Mouse (Mus musculus): ENCODE measurements around the gene Ulk4.

DNA sequence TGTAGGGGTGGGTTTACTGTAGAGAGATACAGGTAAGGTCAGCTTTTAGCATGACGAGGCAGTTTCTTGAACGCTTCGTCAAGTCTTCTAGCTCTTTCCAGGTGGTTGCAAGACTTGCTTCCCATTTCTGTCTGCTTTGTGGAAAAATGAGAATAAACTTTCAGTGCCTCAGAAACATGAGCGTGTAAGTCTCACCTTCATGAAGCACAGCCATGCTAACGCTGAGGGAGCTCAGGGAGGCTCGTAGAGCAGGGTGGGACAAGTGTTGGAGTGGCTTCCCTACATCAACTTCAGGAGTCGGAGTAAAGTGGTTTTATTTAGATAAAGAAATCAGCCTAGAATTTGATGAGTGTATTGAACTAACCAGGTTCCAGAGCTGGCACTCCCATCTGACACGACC lies 330.9 kb downstream of the Ulk4 start:
- no peak for TF ChIP-seq CTCF (IDR thresholded peaks at IDR 0.05; ENCODE audit: low read depth)
- no peak for TF ChIP-seq EP300 (IDR thresholded peaks at IDR 0.05; ENCODE audit: low read depth)
